Mouse (Mus musculus) CH12.LX (cell line): ENCODE results near the gene Gm6583. TPM values are rescaled to one million over a fixed set of nuclear protein-coding genes. Genes with fewer than 3 reads are reported as not detected.

ENCODE experiments used
- DNase-seq: peaks from one replicate; pipeline ENCODE4 v3.0.0-alpha.2; 2013; ENCODE audit errors: extremely low read depth
- H3K27ac ChIP-seq: 2 replicates; pipeline ENCODE4 v1.5.1; 2012; ENCODE audit warnings: low read depth, mild to moderate bottlenecking, control low read depth, moderate library complexity; ENCODE audit not compliant: insufficient read depth
- H3K27me3 ChIP-seq: replicated peaks from 2 replicates; pipeline ENCODE3; 2012; ENCODE audit warnings: inconsistent platforms
- H3K36me3 ChIP-seq, 2 experiments: replicated peaks in 1 of 2; 2 replicates each; pipeline versions ENCODE3 to v1.6.1; 2012; ENCODE audit warnings: inconsistent platforms in 1 of 2, low read length in 1 of 2, mild to moderate bottlenecking in 1 of 2, mixed read lengths in 1 of 2, moderate library complexity in 1 of 2; ENCODE audit not compliant: control insufficient read depth in 1 of 2, insufficient read depth in 1 of 2
- H3K4me1 ChIP-seq, 2 experiments: 2 replicates each; pipeline ENCODE4 v1.6.1; 2012; ENCODE audit warnings: inconsistent platforms in 1 of 2, moderate library complexity in 1 of 2; ENCODE audit not compliant: insufficient read depth in 2 of 2, control insufficient read depth in 1 of 2
- H3K4me2 ChIP-seq: 2 replicates; pipeline ENCODE4 v1.6.1; 2012; ENCODE audit warnings: low read depth, mild to moderate bottlenecking, control low read depth; ENCODE audit not compliant: poor library complexity, insufficient read depth, severe bottlenecking
- H3K4me3 ChIP-seq, 3 experiments: fragments of 150-350 bp in 1 of 3; sonication (generic) in 1 of 3; replicated peaks in 1 of 3; 2 replicates each; pipeline versions ENCODE3 to v1.5.1; 2011 to 2012; ENCODE audit warnings: low read depth in 2 of 3, low read length in 2 of 3, mild to moderate bottlenecking in 2 of 3, moderate library complexity in 2 of 3, control low read depth in 1 of 3, improper control_type of control experiment in 1 of 3, inconsistent platforms in 1 of 3, mixed read lengths in 1 of 3; ENCODE audit not compliant: poor library complexity in 1 of 3
- H3K79me2 ChIP-seq: replicated peaks from 2 replicates; pipeline ENCODE4 v1.6.1; 2012; ENCODE audit warnings: mild to moderate bottlenecking, moderate library complexity; ENCODE audit not compliant: control insufficient read depth, poor library complexity, insufficient read depth, severe bottlenecking; ENCODE audit errors: extremely low read depth
- H3K9ac ChIP-seq: 2 replicates; pipeline ENCODE4 v1.6.1; 2012; ENCODE audit warnings: low read depth, mild to moderate bottlenecking, control low read depth, moderate library complexity; ENCODE audit not compliant: insufficient read depth
- H3K9me3 ChIP-seq: replicated peaks from 2 replicates; pipeline ENCODE3; 2012; ENCODE audit warnings: low read length, inconsistent platforms, mixed read lengths
- CHD2 ChIP-seq: IDR thresholded peaks from 2 replicates; pipeline ENCODE4 v1.6.1; 2011; ENCODE audit warnings: low read length, improper control_type of control experiment
- EP300 ChIP-seq: IDR thresholded peaks from 2 replicates; pipeline ENCODE4 v1.6.1; 2011; ENCODE audit warnings: low read length, improper control_type of control experiment
- ETS1 ChIP-seq: conservative IDR thresholded peaks from 2 replicates; pipeline ENCODE4 v1.6.1; 2012; ENCODE audit warnings: low read depth, mild to moderate bottlenecking, inconsistent platforms, low read length, improper control_type of control experiment, moderate library complexity
- HCFC1 ChIP-seq: IDR thresholded peaks from 2 replicates; pipeline ENCODE4 v1.6.1; 2012; ENCODE audit warnings: low read depth, mild to moderate bottlenecking, inconsistent platforms, low read length, improper control_type of control experiment
- IRF4 ChIP-seq: IDR thresholded peaks from 2 replicates; pipeline ENCODE4 v1.6.1; 2014; ENCODE audit warnings: low read depth, mild to moderate bottlenecking, inconsistent platforms, low read length, improper control_type of control experiment
- KAT2A ChIP-seq: IDR thresholded peaks from 2 replicates; pipeline ENCODE4 v1.6.1; 2012; ENCODE audit warnings: low read length, improper control_type of control experiment, inconsistent platforms; ENCODE audit not compliant: insufficient replicate concordance
- MAFK ChIP-seq: IDR thresholded peaks from 2 replicates; pipeline ENCODE4 v1.6.1; 2011; ENCODE audit warnings: low read length, improper control_type of control experiment; ENCODE audit not compliant: insufficient replicate concordance
- MAX ChIP-seq: IDR thresholded peaks from 2 replicates; pipeline ENCODE4 v1.6.1; 2011; ENCODE audit warnings: low read length, improper control_type of control experiment
- MAZ ChIP-seq: IDR thresholded peaks from 2 replicates; pipeline ENCODE4 v1.6.1; 2012; ENCODE audit warnings: low read depth, mild to moderate bottlenecking, inconsistent platforms, low read length, improper control_type of control experiment, moderate library complexity
- MYC ChIP-seq: IDR thresholded peaks from 2 replicates; pipeline ENCODE4 v1.6.1; 2011; ENCODE audit warnings: low read depth, mild to moderate bottlenecking, improper control_type of control experiment, low read length
- NELFE ChIP-seq: IDR thresholded peaks from 2 replicates; pipeline ENCODE4 v1.6.1; 2011; ENCODE audit warnings: low read depth, low read length, improper control_type of control experiment
- POLR2A ChIP-seq: IDR thresholded peaks from 2 replicates; pipeline ENCODE4 v1.6.1; 2011; ENCODE audit warnings: low read depth, mild to moderate bottlenecking, improper control_type of control experiment, low read length
- RAD21 ChIP-seq: IDR thresholded peaks from 2 replicates; pipeline ENCODE4 v1.6.1; 2011; ENCODE audit warnings: low read depth, mild to moderate bottlenecking, low read length, improper control_type of control experiment, moderate library complexity
- RCOR1 ChIP-seq: conservative IDR thresholded peaks from 2 replicates; pipeline ENCODE4 v1.6.1; 2012; ENCODE audit warnings: low read depth, mild to moderate bottlenecking, inconsistent platforms, low read length, improper control_type of control experiment
- SMC3 ChIP-seq: IDR thresholded peaks from 2 replicates; pipeline ENCODE4 v1.6.1; 2011; ENCODE audit warnings: low read depth, low read length, improper control_type of control experiment
- TBP ChIP-seq: conservative IDR thresholded peaks from 2 replicates; pipeline ENCODE4 v1.6.1; 2011; ENCODE audit warnings: low read depth, low read length, improper control_type of control experiment
- UBTF ChIP-seq: IDR thresholded peaks from 2 replicates; pipeline ENCODE4 v1.6.1; 2012; ENCODE audit warnings: low read depth, mild to moderate bottlenecking, inconsistent platforms, low read length, improper control_type of control experiment, moderate library complexity
- USF1 ChIP-seq: IDR thresholded peaks from 2 replicates; pipeline ENCODE4 v1.6.1; 2014; ENCODE audit warnings: low read depth, mild to moderate bottlenecking, inconsistent platforms, low read length, improper control_type of control experiment
- dilution Hi-C: fragments of 300-500 bp; cut with MboI; formaldehyde crosslinking; loops from 2 replicates; pipeline ENCODE4 v1.14.3; 2020; ENCODE audit warnings: low sequenced_read_pairs; ENCODE audit not compliant: extremely low pct_unique_long_range_greater_than_20kb, extremely low pct_ligation_motif_present
- in situ Hi-C: fragments of 300-500 bp; cut with MboI; formaldehyde crosslinking; loops from 3 replicates; pipeline ENCODE4 v1.14.3; 2019; ENCODE audit warnings: low sequenced_read_pairs, low pct_ligation_motif_present, low pct_unique_long_range_greater_than_20kb, mixed read lengths
- polyA plus RNA-seq: library from polyadenylated mRNA; unstranded; fragments of >175 nt; gene quantifications from 2 replicates; pipeline ENCODE4 v1.2.1, GENCODE M21; 2012; ENCODE audit warnings: low read depth; ENCODE audit not compliant: insufficient read length
- total RNA-seq, 2 experiments: library from RNA; depleted of rRNA; stranded (reverse); fragments of 300-350 nt in 1 of 2; fragments of >200 nt in 1 of 2; gene quantifications; 2 replicates each; pipeline ENCODE4 v1.2.3; 2012 to 2014

Gene Gm6583
- total RNA-seq (2012; rRNA removed) (not detected in 2 replicates), total RNA-seq (2014; rRNA removed) (not detected in 2 replicates), polyA plus RNA-seq (not detected in 2 replicates)

DNA sequence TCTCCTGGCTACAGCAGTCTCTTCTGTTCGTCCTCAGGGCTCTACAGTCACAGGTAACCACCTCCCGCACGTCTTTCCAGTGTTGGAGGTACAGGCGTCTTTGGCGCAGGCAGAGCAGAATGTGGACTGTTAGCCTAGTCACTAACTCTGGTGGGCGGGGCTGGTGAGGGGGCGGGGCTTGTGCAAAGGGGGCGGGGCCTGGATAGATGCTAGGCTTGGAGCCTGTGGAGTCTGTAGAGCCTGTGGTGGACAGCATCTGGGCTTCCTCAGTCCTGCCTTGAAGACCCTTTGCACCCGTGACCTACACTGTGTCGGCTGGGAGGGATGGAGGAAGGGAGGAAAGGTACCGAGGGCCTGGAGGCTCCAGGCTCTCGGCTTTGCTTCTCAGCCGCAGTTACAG lies at the start of gene Gm6583:
Gene Gm6583 (minus strand): TSS at position 124 of the 400 bp plus-strand sequence.
- Histone ChIP-seq H3K4me3 (no peak within 1 kb of the TSS), H3K4me1 (no peaks in the 10 kb centered on the region), H3K36me3 (peaks cover 37 to 86% of the 10 kb centered on the region in 2 experiments), H3K9ac (no peak within 1 kb of the TSS), H3K4me2 (no peak within 1 kb of the TSS), H3K27me3 (no peaks in the 10 kb centered on the region), H3K9me3 (no peaks in the 10 kb centered on the region), H3K79me2 (no peaks in the 10 kb centered on the region), H3K27ac (no peak within 1 kb of the TSS)
- no peak for DNase-seq
- in situ Hi-C loops = no loop called here
- no peak for TF ChIP-seq RAD21
- TF ChIP-seq KAT2A = no peak
- TF ChIP-seq TBP = no peak
- no peak for TF ChIP-seq CHD2
- TF ChIP-seq UBTF = no peak
- TF ChIP-seq NELFE = no peak
- TF ChIP-seq POLR2A = no peak
- TF ChIP-seq MAZ = no peak
- no peak for TF ChIP-seq USF1
- dilution Hi-C loops = no loop called here

DNA sequence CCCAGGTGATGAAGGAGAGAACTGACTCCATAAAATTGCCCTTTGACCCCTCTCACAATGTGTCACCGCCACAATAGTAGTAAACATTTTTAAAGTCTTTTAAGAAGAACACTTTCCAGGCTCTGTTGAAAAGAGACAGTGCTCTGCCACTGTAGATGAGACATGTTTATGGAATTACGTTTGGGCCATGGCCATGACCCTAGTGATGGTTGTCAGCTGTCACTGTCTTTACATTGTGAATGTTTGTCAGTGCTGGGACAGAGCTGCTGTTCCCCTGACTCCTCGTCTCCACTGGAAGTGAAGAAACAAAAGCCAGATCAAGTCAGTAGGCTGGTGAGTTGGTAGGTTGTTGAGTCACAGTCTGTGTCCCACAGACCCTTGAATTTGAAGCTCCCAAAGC lies 46.6 kb upstream of the Gm6583 start:
- in situ Hi-C loops (no loop called here), dilution Hi-C loops (no loop called here)

DNA sequence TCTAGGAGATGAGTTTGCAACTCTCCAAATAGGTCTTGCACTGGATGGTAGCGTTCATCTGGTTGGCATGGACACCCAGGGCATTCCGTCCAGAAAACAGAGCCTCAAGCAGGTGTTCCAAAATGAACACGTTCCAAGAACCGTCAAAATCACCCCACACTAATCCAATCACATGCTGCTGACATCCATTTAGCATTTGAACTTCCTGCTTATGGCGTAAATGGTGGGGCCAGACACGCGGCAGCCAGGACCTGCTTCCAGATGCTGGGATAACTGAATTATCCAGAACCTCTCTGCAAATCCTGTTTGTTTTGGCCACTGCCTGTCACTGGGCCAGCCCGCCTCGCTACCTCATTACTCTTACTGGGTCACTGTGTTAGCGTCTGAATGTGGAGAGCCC lies 43.5 kb upstream of the Gm6583 start:
- Histone ChIP-seq H3K9me3 (peaks cover 2% of the 10 kb centered on the region), H3K79me2 (no peaks in the 10 kb centered on the region), H3K27me3 (peaks cover 24% of the 10 kb centered on the region)
- no peak for DNase-seq
- dilution Hi-C loops (no loop called here), in situ Hi-C loops (no loop called here)
- TF ChIP-seq CHD2 (no peak), MAFK (no peak), MYC (no peak), EP300 (no peak), MAX (no peak), IRF4 (no peak), SMC3 (no peak)
- TF ChIP-seq, all 38 proteins: peak for 0
- no peak overlapping the region for H3K27ac ChIP-seq
- no peaks in the 10 kb centered on the region for H3K4me1 ChIP-seq
- no peak overlapping the region for H3K4me2 ChIP-seq
- no peaks in the 10 kb centered on the region for H3K36me3 ChIP-seq
- no peak overlapping the region for H3K4me3 ChIP-seq
- no peak overlapping the region for H3K9ac ChIP-seq

More for the DNA sequence above, 46.6 kb upstream of the Gm6583 start:
- no peak overlapping the region for H3K9ac ChIP-seq
- no peak overlapping the region for H3K4me2 ChIP-seq
- H3K4me1 ChIP-seq = no peaks in the 10 kb centered on the region
- no peaks in the 10 kb centered on the region for H3K79me2 ChIP-seq
- H3K4me3 ChIP-seq = no peak overlapping the region
- H3K9me3 ChIP-seq = peaks cover 2% of the 10 kb centered on the region
- H3K27ac ChIP-seq = no peak overlapping the region
- no peak for TF ChIP-seq MYC
- TF ChIP-seq IRF4 = no peak
- no peak for TF ChIP-seq HCFC1
- no peak for TF ChIP-seq ETS1
- no peak for TF ChIP-seq CHD2
- TF ChIP-seq RCOR1 = no peak
- peaks cover 26% of the 10 kb centered on the region for H3K27me3 ChIP-seq
- H3K36me3 ChIP-seq = no peaks in the 10 kb centered on the region
- no peak for DNase-seq
